Mouse (Mus musculus): Measurements from ENCODE around the gene Dpp9.

- TF ChIP-seq CTCF (IDR thresholded peaks at IDR 0.05; ENCODE audit: low read depth, low read length) = no peak
- TF ChIP-seq POLR2A (IDR thresholded peaks at IDR 0.05; ENCODE audit: extremely low read depth, insufficient read depth, low read length) = no peak
Measured at GRCm38 (mm10) chr17:56141702-56142605, 76.8 kb downstream of the Dpp9 start.

Measured in liver, adult 2 months (tissue).